Mouse (Mus musculus) brain, embryonic 14.5 days (tissue): ENCODE measurements around the gene Pex5l. TPM values are rescaled to one million over a fixed set of nuclear protein-coding genes. Genes with fewer than 3 reads are reported as not detected.

Experiments
- DNase-seq: peaks from one replicate; pipeline ENCODE4 v3.0.0-alpha.2; 2011; ENCODE audit warnings: low read depth
- CTCF ChIP-seq: fragments of 200-500 bp; IDR thresholded peaks from 2 replicates; pipeline ENCODE4 v1.5.1; 2012; ENCODE audit warnings: inconsistent platforms, mild to moderate bottlenecking, moderate library complexity, borderline replicate concordance; ENCODE audit not compliant: insufficient read depth, insufficient read length; ENCODE audit errors: extremely low read depth
- POLR2A ChIP-seq: fragments of 200-500 bp; IDR thresholded peaks from 2 replicates; pipeline ENCODE4 v1.6.1; 2012; ENCODE audit warnings: mild to moderate bottlenecking, inconsistent platforms, borderline replicate concordance; ENCODE audit not compliant: poor library complexity, insufficient read depth, insufficient read length, severe bottlenecking; ENCODE audit errors: extremely low read depth
- polyA plus RNA-seq: library from polyadenylated mRNA; depleted of rRNA; stranded (reverse); fragments of >200 nt; gene quantifications from 2 replicates; pipeline ENCODE4 v1.2.3, GENCODE M21; 2012

Pex5l gene
- polyA plus RNA-seq, 1 experiment: 8.3 TPM

- no peak for DNase-seq
- TF ChIP-seq CTCF (no peak), POLR2A (no peak)
Observed at GRCm38 (mm10) chr3:33061016-33061415, 82.0 kb downstream of the Pex5l start.

- DNase-seq: peak; percentile 40
- TF ChIP-seq POLR2A (no peak), CTCF (no peak)
Observed at GRCm38 (mm10) chr3:33060343-33060937, 82.6 kb downstream of the Pex5l start.

- DNase-seq: no peak
Observed at GRCm38 (mm10) chr3:33048304-33048703, 94.7 kb downstream of the Pex5l start.

GRCm38 (mm10) chr3:33044799-33045106 is 98.3 kb downstream of the Pex5l start:
- DNase-seq: peak; percentile 27
- TF ChIP-seq CTCF: no peak

More at GRCm38 (mm10) chr3:33048304-33048703, 94.7 kb downstream of the Pex5l start:
- TF ChIP-seq POLR2A: no peak
- TF ChIP-seq CTCF: no peak

- TF ChIP-seq CTCF (peak; percentile 59; the same call in 1 of the 2 replicates), POLR2A (no peak)
- peak; percentile 76 for DNase-seq
Observed at GRCm38 (mm10) chr3:33043896-33044798, 98.9 kb downstream of the Pex5l start.

GRCm38 (mm10) chr3:33024566-33024965 is 118.5 kb downstream of the Pex5l start:
- peak; percentile 73 for DNase-seq
- TF ChIP-seq CTCF: no peak
- TF ChIP-seq POLR2A: no peak

GRCm38 (mm10) chr3:33003901-33004300 is 139.1 kb downstream of the Pex5l start:
- peak; percentile 26 for DNase-seq
- no peak for TF ChIP-seq CTCF
- no peak for TF ChIP-seq POLR2A

GRCm38 (mm10) chr3:33001769-33002168 is 141.3 kb downstream of the Pex5l start:
- TF ChIP-seq CTCF: no peak
- TF ChIP-seq POLR2A: no peak
- peak; percentile 72 for DNase-seq

GRCm38 (mm10) chr3:33000383-33001015 is 142.5 kb downstream of the Pex5l start:
- peak; percentile 47 for DNase-seq
- no peak for TF ChIP-seq POLR2A
- TF ChIP-seq CTCF: no peak

- DNase-seq: peak; percentile 68
- TF ChIP-seq CTCF: no peak
- TF ChIP-seq POLR2A: no peak
Observed at GRCm38 (mm10) chr3:32991713-32992575, 151.1 kb downstream of the Pex5l start.

GRCm38 (mm10) chr3:32987806-32988205 is 155.2 kb downstream of the Pex5l start:
- no peak for DNase-seq
- TF ChIP-seq CTCF: no peak
- TF ChIP-seq POLR2A: no peak
